Mouse (Mus musculus) forebrain, embryonic 15.5 days (tissue): ENCODE measurements around the gene Mea1. TPM values are rescaled to one million over a fixed set of nuclear protein-coding genes. Genes with fewer than 3 reads are reported as not detected.

Experiments used
- ATAC-seq: fragments of 200-750 bp; cut with Nextera tagmentation; replicated peaks from 2 replicates; pipeline ENCODE4 v1.8.0; 2017; ENCODE audit warnings: mild to moderate bottlenecking, moderate TSS enrichment, moderate library complexity
- H3K27ac ChIP-seq: fragments of 300-500 bp; sonication (generic); replicated peaks from 2 replicates; pipeline ENCODE4 v1.5.1; 2015; ENCODE audit warnings: mild to moderate bottlenecking, inconsistent platforms
- H3K27me3 ChIP-seq: fragments of 300-500 bp; sonication (generic); 2 replicates; pipeline ENCODE4 v1.6.1; 2015; ENCODE audit warnings: inconsistent platforms
- H3K36me3 ChIP-seq: fragments of 300-500 bp; sonication (generic); 2 replicates; pipeline ENCODE4 v1.6.1; 2015; ENCODE audit warnings: mild to moderate bottlenecking, inconsistent platforms
- H3K4me1 ChIP-seq: fragments of 300-500 bp; sonication (generic); 2 replicates; pipeline ENCODE4 v1.6.1; 2015; ENCODE audit warnings: inconsistent platforms
- H3K4me2 ChIP-seq: fragments of 300-500 bp; sonication (generic); replicated peaks from 2 replicates; pipeline ENCODE4 v1.6.1; 2015; ENCODE audit warnings: mild to moderate bottlenecking, inconsistent platforms
- H3K4me3 ChIP-seq: fragments of 300-500 bp; sonication (generic); 2 replicates; pipeline ENCODE4 v1.5.1; 2015; ENCODE audit warnings: mild to moderate bottlenecking, inconsistent platforms
- H3K9ac ChIP-seq: fragments of 300-500 bp; sonication (generic); replicated peaks from 2 replicates; pipeline ENCODE4 v1.6.1; 2015; ENCODE audit warnings: mild to moderate bottlenecking, inconsistent platforms
- H3K9me3 ChIP-seq: fragments of 300-500 bp; sonication (generic); 2 replicates; pipeline ENCODE4 v1.6.1; 2016; ENCODE audit warnings: inconsistent platforms
- WGBS: fragments of 180-500 bp; shearing (Covaris S2); methylation state at CpG from one replicate; pipeline ENCODE4 v1.1.7; 2015; ENCODE audit warnings: mixed read lengths; 5-methylcytosine and 5-hydroxymethylcytosine counted together
- polyA plus RNA-seq: library from polyadenylated mRNA; unstranded; fragments of >200 nt; fragmentation: Nextera tagmentation; extraction: Ambion mirVana; gene quantifications from 2 replicates; pipeline ENCODE4 v1.2.1, GENCODE M21; 2015

Gene Mea1
- polyA plus RNA-seq = 214 and 222 TPM in 2 replicates

GRCm38 (mm10) chr17:46678416-46678815, at the start of gene Mea1:
Mea1 (plus strand) TSS chr17:46678793.
- Histone ChIP-seq H3K4me2 (peak within 1 kb of the TSS; percentile 62), H3K27ac (no peak within 1 kb of the TSS), H3K36me3 (peaks cover 39% of the 10 kb centered on the region), H3K4me1 (peaks cover 37% of the 10 kb centered on the region), H3K27me3 (no peaks in the 10 kb centered on the region), H3K9me3 (no peaks in the 10 kb centered on the region), H3K4me3 (peak within 1 kb of the TSS; percentile 99), H3K9ac (peak within 1 kb of the TSS; percentile 80)
- ATAC-seq = no peak
- WGBS = 92% methylated on average over 8 of the region's 9 CpGs

GRCm38 (mm10) chr17:46629685-46630441, 48.7 kb upstream of the Mea1 start:
- Histone ChIP-seq H3K9ac (peak overlapping the region; percentile 18; the same call in 1 of the 2 replicates), H3K9me3 (no peaks in the 10 kb centered on the region), H3K4me2 (peak overlapping the region; percentile 78), H3K27ac (peak overlapping the region; percentile 89), H3K36me3 (peaks cover 10% of the 10 kb centered on the region; the same call in 1 of the 2 replicates), H3K4me3 (peak overlapping the region; percentile 68), H3K4me1 (peaks cover 33% of the 10 kb centered on the region), H3K27me3 (no peaks in the 10 kb centered on the region)
- ATAC-seq = peak; percentile 62
- 16% methylated on average over 12 of the region's 12 CpGs for WGBS

DNA sequence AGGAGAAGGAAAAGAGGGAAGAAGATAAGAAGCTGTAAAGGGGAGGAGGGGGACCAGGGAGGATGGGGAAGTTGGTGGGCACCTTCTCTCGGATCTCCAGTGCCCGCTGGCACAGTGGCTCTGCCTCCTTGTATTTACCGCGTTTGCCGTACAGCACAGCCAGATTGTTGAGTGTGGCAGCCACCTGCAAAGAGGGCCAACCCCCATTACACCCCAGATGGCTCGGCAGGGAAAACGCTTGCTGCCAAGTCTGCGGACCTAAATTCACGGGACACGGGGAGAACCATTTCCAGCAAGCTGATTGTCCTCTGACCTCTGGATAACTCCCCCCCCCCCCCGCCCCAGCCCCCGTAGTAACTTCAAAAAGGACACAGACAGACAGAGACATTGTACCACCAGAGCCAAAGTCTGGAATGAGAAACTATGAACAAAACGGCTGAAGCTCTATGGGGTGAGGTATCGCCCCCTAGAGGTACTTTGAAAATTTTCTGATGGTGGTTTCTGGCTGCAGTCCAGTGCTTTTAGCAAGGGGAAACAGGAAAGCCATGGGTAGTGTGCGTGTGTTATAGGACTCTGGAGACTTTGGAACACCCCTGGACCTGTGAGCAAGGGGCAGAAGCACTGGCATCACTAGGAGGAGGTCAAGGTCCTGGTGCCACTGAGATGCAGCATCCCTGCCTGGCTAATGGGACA, 41.6 kb upstream of the Mea1 start:
- Histone ChIP-seq H3K27ac (peak overlapping the region; percentile 66), H3K4me1 (peaks cover 16% of the 10 kb centered on the region), H3K27me3 (no peaks in the 10 kb centered on the region), H3K9ac (0 out of 2 replicates have a peak overlapping the region, but pooled peaks have one; percentile 5), H3K36me3 (peaks cover 43% of the 10 kb centered on the region), H3K4me2 (peak overlapping the region; percentile 18; the same call in 1 of the 2 replicates), H3K9me3 (no peaks in the 10 kb centered on the region), H3K4me3 (peak overlapping the region; percentile 7; the same call in 1 of the 2 replicates)
- ATAC-seq = peak; percentile 79
- WGBS = 11% methylated on average over 15 of the region's 15 CpGs

DNA sequence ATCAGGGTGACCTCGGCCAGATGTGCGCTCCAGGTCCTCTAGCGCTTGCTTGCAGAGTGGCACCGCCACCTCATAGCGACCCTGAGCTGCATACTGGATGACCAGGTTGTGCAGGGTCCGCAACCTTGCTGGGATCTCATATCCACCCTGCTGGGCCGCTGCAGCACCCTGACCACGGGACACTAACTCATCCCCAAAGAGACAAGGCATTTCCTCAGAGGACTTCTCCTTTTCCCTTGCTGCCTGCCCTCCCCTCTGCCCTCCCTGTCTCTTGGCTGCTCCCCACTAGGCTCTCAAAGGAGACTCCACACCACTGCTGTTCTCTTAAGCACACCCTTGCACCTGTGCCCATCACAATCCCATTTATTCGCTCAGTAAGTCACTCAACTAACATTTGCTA, 38.7 kb upstream of the Mea1 start:
- WGBS = 86% methylated on average over 9 of the region's 9 CpGs
- peaks cover 43% of the 10 kb centered on the region for H3K36me3 ChIP-seq
- no peak overlapping the region for H3K9ac ChIP-seq
- no peak for ATAC-seq
- H3K27ac ChIP-seq = no peak overlapping the region
- H3K4me2 ChIP-seq = no peak overlapping the region
- H3K27me3 ChIP-seq = no peaks in the 10 kb centered on the region
- H3K4me1 ChIP-seq = peaks cover 32% of the 10 kb centered on the region
- H3K9me3 ChIP-seq = no peaks in the 10 kb centered on the region
- H3K4me3 ChIP-seq = no peak overlapping the region

DNA sequence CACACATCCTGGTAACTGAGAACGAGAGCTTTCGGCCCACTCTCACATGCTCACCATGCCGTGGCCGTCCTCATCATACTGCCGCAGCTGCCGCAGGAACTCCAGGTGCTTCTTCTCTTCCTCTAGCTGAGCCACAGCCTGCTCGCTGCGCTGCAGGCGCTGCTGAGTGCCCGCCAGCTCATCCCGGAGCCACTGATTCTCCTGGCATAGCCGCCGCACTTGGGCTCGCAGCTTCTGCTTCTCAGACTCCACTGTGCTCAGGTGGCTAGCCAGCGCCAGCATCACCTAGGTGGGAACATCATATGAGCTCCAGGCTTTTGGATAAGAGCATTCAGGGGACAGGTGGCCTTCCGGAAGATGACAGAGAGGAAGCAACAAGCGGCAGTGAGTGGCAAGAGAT, 36.5 kb upstream of the Mea1 start:
- Histone ChIP-seq H3K27me3 (no peaks in the 10 kb centered on the region), H3K27ac (no peak overlapping the region), H3K4me1 (peaks cover 33% of the 10 kb centered on the region), H3K4me2 (no peak overlapping the region), H3K9me3 (no peaks in the 10 kb centered on the region), H3K9ac (no peak overlapping the region), H3K4me3 (no peak overlapping the region), H3K36me3 (peaks cover 39% of the 10 kb centered on the region)
- ATAC-seq = no peak
- WGBS = 91% methylated on average over 17 of the region's 17 CpGs

DNA sequence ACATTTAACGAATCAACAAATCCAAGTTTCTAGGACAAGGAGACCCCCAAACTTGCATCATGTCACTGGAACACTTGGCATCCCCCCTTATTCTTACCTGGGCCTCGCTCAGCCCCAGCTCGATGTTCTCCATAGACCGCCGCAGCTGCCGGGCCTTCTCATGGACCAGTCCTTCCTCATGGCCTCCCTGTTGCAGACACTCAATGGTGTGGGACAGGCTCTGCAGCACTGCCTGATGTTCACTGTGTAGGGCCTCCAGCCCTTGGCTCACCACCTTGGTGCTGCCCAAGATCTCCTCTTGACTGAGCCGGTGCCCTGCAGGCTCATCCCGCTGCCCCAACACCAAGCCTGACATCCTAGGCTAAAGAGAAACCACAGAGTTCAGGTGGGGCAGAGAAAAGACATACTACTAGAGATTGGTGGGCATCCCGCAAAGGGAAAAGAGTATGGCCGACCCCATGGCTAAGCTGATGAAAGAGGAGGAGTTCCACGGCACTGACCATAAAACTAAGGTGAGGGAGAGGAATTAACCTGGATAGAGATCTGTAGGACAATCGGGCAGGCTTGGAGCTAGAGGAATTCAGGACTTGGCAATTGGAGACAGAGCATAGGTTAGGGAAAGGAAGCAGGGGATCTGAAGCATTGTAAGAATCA, 34.3 kb upstream of the Mea1 start:
- H3K9ac ChIP-seq = peak overlapping the region; percentile 13; the same call in 1 of the 2 replicates
- ATAC-seq = no peak

GRCm38 (mm10) chr17:46644916-46645475, 33.6 kb upstream of the Mea1 start:
- Histone ChIP-seq H3K4me3 (peak overlapping the region; percentile 99), H3K4me1 (peaks cover 38% of the 10 kb centered on the region), H3K36me3 (peaks cover 25% of the 10 kb centered on the region), H3K9ac (peak overlapping the region; percentile 87), H3K4me2 (peak overlapping the region; percentile 92), H3K27me3 (no peaks in the 10 kb centered on the region), H3K9me3 (no peaks in the 10 kb centered on the region), H3K27ac (peak overlapping the region; percentile 38)
- WGBS = 4% methylated on average over 11 of the region's 11 CpGs
- no peak for ATAC-seq

More for the DNA sequence above, 34.3 kb upstream of the Mea1 start:
- peak overlapping the region; percentile 92 for H3K4me2 ChIP-seq
- peaks cover 31% of the 10 kb centered on the region for H3K4me1 ChIP-seq
- peak overlapping the region; percentile 99 for H3K4me3 ChIP-seq
- no peaks in the 10 kb centered on the region for H3K9me3 ChIP-seq
- peaks cover 33% of the 10 kb centered on the region for H3K36me3 ChIP-seq
- H3K27ac ChIP-seq = no peak overlapping the region
- H3K27me3 ChIP-seq = no peaks in the 10 kb centered on the region
- WGBS = 88% methylated on average over 12 of the region's 12 CpGs

- under 1% methylated on average over 53 of the region's 53 CpGs for WGBS
- Histone ChIP-seq H3K4me1 (peaks cover 40% of the 10 kb centered on the region), H3K27ac (peak within 1 kb of the TSS; percentile 95)
Measured at GRCm38 (mm10) chr17:46645561-46646321, 32.9 kb upstream of the Mea1 start, which contains the start of the genes Klc4 and Mrpl2. Klc4 (minus strand) TSS chr17:46646022. Mrpl2 (plus strand) TSS chr17:46646229.

DNA sequence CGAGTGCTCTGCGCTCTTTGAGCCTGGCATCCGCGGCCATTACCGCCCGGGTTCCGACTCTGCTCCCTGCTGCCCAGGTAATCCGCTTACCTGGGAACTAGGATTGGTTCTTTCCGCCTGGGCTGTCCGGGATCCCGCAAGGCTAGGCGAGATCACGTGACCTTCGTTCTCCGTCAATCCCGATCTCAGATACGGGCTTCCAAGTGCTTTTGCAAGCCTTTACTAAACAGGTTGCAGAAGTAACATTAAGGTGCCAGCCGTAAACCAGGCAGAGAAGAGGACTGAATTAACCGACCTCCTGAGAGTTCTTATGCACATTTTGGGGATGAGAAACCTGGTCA, 32.3 kb upstream of the Mea1 start:
- Histone ChIP-seq H3K9me3 (no peaks in the 10 kb centered on the region), H3K4me2 (peak overlapping the region; percentile 94), H3K36me3 (peaks cover 13% of the 10 kb centered on the region), H3K9ac (peak overlapping the region; percentile 86), H3K27ac (peak overlapping the region; percentile 95), H3K27me3 (no peaks in the 10 kb centered on the region), H3K4me1 (peaks cover 46% of the 10 kb centered on the region), H3K4me3 (peak overlapping the region; percentile 99)
- WGBS = under 1% methylated on average over 19 of the region's 19 CpGs
- no peak for ATAC-seq

More at GRCm38 (mm10) chr17:46645561-46646321, 32.9 kb upstream of the Mea1 start, which contains the start of the genes Klc4 and Mrpl2:
- H3K9ac ChIP-seq = peak within 1 kb of the TSS; percentile 87
- peak within 1 kb of the TSS; percentile 94 for H3K4me2 ChIP-seq
- peak within 1 kb of the TSS; percentile 99 for H3K4me3 ChIP-seq
- peaks cover 18% of the 10 kb centered on the region for H3K36me3 ChIP-seq
- peak; percentile 75 for ATAC-seq
- H3K27me3 ChIP-seq = no peaks in the 10 kb centered on the region
- no peaks in the 10 kb centered on the region for H3K9me3 ChIP-seq

GRCm38 (mm10) chr17:46647279-46647678, 31.3 kb upstream of the Mea1 start:
- WGBS = 93% methylated on average over 7 of the region's 7 CpGs
- no peak overlapping the region for H3K4me3 ChIP-seq
- H3K9ac ChIP-seq = peak overlapping the region; percentile 86; the same call in 1 of the 2 replicates
- H3K4me2 ChIP-seq = no peak overlapping the region
- H3K36me3 ChIP-seq = peaks cover 5% of the 10 kb centered on the region
- no peak for ATAC-seq
- peaks cover 56% of the 10 kb centered on the region for H3K4me1 ChIP-seq
- H3K27me3 ChIP-seq = no peaks in the 10 kb centered on the region
- H3K9me3 ChIP-seq = no peaks in the 10 kb centered on the region
- no peak overlapping the region for H3K27ac ChIP-seq

DNA sequence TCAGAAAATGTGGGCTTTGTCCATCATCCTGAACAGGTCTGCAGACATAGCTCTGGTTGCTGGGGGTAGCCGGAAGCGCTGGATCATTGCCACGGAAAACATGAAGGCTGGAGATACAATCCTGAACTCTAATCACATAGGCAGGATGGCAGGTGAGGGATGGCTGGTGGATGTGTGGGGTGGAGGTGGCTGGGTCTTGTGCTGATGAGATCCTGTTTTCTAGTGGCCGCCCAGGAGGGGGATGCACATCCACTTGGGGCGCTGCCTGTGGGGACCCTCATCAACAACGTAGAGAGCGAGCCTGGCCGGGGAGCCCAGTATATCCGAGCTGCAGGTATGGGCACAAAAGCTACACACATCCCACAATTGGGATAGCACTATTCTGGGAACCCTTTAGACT, 30.2 kb upstream of the Mea1 start:
- no peak overlapping the region for H3K9ac ChIP-seq
- H3K27me3 ChIP-seq = no peaks in the 10 kb centered on the region
- H3K4me1 ChIP-seq = peaks cover 61% of the 10 kb centered on the region
- WGBS = 91% methylated on average over 9 of the region's 9 CpGs
- no peak overlapping the region for H3K4me3 ChIP-seq
- no peak for ATAC-seq
- peaks cover 2% of the 10 kb centered on the region; the same call in 1 of the 2 replicates for H3K36me3 ChIP-seq
- no peak overlapping the region for H3K4me2 ChIP-seq
- no peaks in the 10 kb centered on the region for H3K9me3 ChIP-seq
- H3K27ac ChIP-seq = no peak overlapping the region
